In genomic region chr6:122862871-122863270, GRCm38 (mm10) we compare ENCODE assay signal across 20 mouse cellular contexts. TPM values are rescaled to one million over a fixed set of nuclear protein-coding genes. Genes with fewer than 3 reads are reported as not detected.
DNase-seq lines count a peak whose midpoint lies in the region; ATAC-seq and TF ChIP-seq lines count a peak whose summit lies in the region.
"Had no signal": no experiment of that assay in that cellular context is flagged by ENCODE, and none has a peak within 500 bp of the region (broad histone marks: within the 10 kb centered on the region; RNA-seq: fewer than 3 reads in every experiment).

No protein-coding gene starts in this region.

- H3K4me1 ChIP-seq in lung, adult 2 months (ENCODE audit: control insufficient read depth, insufficient read depth, low read length): no peaks in the 10 kb centered on the region
- H3K4me1 ChIP-seq in liver, embryonic 16.5 days (ENCODE audit: control insufficient read depth, low read depth, low read length): no peaks in the 10 kb centered on the region
- H3K4me1 ChIP-seq in midbrain, embryonic 10.5 days: no peaks in the 10 kb centered on the region
- no peaks in the 10 kb centered on the region for H3K4me1 ChIP-seq in forebrain, embryonic 16.5 days (replicated peaks; ENCODE audit: control insufficient read depth, insufficient read depth, low read length)
- H3K4me1 ChIP-seq: embryonic facial prominence, embryonic 15.5 days; heart, embryonic 13.5 days; midbrain, embryonic 13.5 days had no signal

- DNase-seq in heart, adult 8-10 months (ENCODE audit: low spot score): peak; percentile 35
- no peak for DNase-seq in heart, postnatal 4 days
- DNase-seq in lung, postnatal 25 days (ENCODE audit: low spot score): peak; percentile 39
- no peak for DNase-seq in lung, adult 2 months
- DNase-seq in midbrain, embryonic 10.5 days (ENCODE audit: low spot score): no peak
- DNase-seq: cerebellum, postnatal 14 days; forebrain, postnatal 0 days; gastrocnemius, postnatal 36 days; heart, postnatal 36 days; kidney, adult 11 months; layer of hippocampus, postnatal 36 days; lung, postnatal 10 days; retina, postnatal 1 day; thymus, postnatal 14 days had no signal

- H3K9ac ChIP-seq in liver, embryonic 16.5 days (ENCODE audit: low read depth, low read length): no peak overlapping the region
- no peak overlapping the region for H3K9ac ChIP-seq in forebrain, embryonic 16.5 days (replicated peaks; ENCODE audit: low read depth, low read length)
- H3K9ac ChIP-seq: embryonic facial prominence, embryonic 15.5 days; forebrain, postnatal 0 days; heart, embryonic 13.5 days; midbrain, embryonic 13.5 days had no signal

- no peak for TF ChIP-seq CTCF in lung, adult 2 months (IDR thresholded peaks at IDR 0.05; ENCODE audit: insufficient read depth, low read length)

- H3K4me2 ChIP-seq in liver, embryonic 16.5 days (ENCODE audit: low read depth, low read length): no peak overlapping the region
- no peak overlapping the region for H3K4me2 ChIP-seq in forebrain, embryonic 16.5 days (ENCODE audit: low read length)
- H3K4me2 ChIP-seq: embryonic facial prominence, embryonic 15.5 days; heart, embryonic 13.5 days; midbrain, embryonic 13.5 days had no signal

- no peak overlapping the region for H3K4me3 ChIP-seq in lung, adult 2 months (replicated peaks; ENCODE audit: extremely low read depth, low read depth, low read length)
- H3K4me3 ChIP-seq in liver, embryonic 16.5 days (ENCODE audit: low read depth, low read length): no peak overlapping the region
- no peak overlapping the region for H3K4me3 ChIP-seq in midbrain, embryonic 10.5 days
- no peak overlapping the region for H3K4me3 ChIP-seq in forebrain, embryonic 16.5 days (replicated peaks; ENCODE audit: low read length)
- H3K4me3 ChIP-seq: embryonic facial prominence, embryonic 15.5 days; heart, embryonic 13.5 days; midbrain, embryonic 13.5 days had no signal

- TF ChIP-seq POLR2A in lung, adult 2 months (IDR thresholded peaks at IDR 0.05; ENCODE audit: borderline replicate concordance, extremely low read depth, low read depth, low read length): no peak

- no peaks in the 10 kb centered on the region for H3K36me3 ChIP-seq in liver, embryonic 16.5 days (ENCODE audit: control insufficient read depth, insufficient read depth)
- no peaks in the 10 kb centered on the region for H3K36me3 ChIP-seq in midbrain, embryonic 10.5 days
- H3K36me3 ChIP-seq in forebrain, embryonic 16.5 days (ENCODE audit: control insufficient read depth, insufficient read depth): no peaks in the 10 kb centered on the region
- H3K36me3 ChIP-seq: embryonic facial prominence, embryonic 15.5 days; heart, embryonic 13.5 days; midbrain, embryonic 13.5 days had no signal

- peak; percentile 50; the same call in 1 of the 2 replicates for ATAC-seq in liver, embryonic 16.5 days (ENCODE audit: low read depth)
- peak; percentile 93 for ATAC-seq in neutrophil, adult 5-6 weeks (ENCODE audit: extremely low read depth, insufficient number of reproducible peaks, low FRiP score, poor library complexity, severe bottlenecking)
- no peak for ATAC-seq in forebrain, embryonic 16.5 days
- ATAC-seq: forebrain, postnatal 0 days; midbrain, embryonic 13.5 days had no signal

- no peak overlapping the region for H3K27ac ChIP-seq in liver, embryonic 16.5 days (ENCODE audit: low read length)
- H3K27ac ChIP-seq in midbrain, embryonic 10.5 days (replicated peaks): no peak overlapping the region
- H3K27ac ChIP-seq in forebrain, embryonic 16.5 days (ENCODE audit: low read length): no peak overlapping the region
- H3K27ac ChIP-seq: embryonic facial prominence, embryonic 15.5 days; heart, embryonic 13.5 days; midbrain, embryonic 13.5 days had no signal

- no peaks in the 10 kb centered on the region for H3K27me3 ChIP-seq in liver, embryonic 16.5 days (ENCODE audit: control insufficient read depth, insufficient read depth, low read depth, low read length)
- no peaks in the 10 kb centered on the region for H3K27me3 ChIP-seq in midbrain, embryonic 10.5 days (ENCODE audit: low read depth, poor library complexity, severe bottlenecking)
- H3K27me3 ChIP-seq in forebrain, embryonic 16.5 days (replicated peaks; ENCODE audit: control insufficient read depth, insufficient read depth, low read length): no peaks in the 10 kb centered on the region
- H3K27me3 ChIP-seq: embryonic facial prominence, embryonic 15.5 days; heart, embryonic 13.5 days; midbrain, embryonic 13.5 days had no signal

- 79% methylated on average over 1 of the region's 1 CpGs for WGBS in lung, adult 2 months
- 62% methylated on average over 1 of the region's 1 CpGs for WGBS in liver, embryonic 16.5 days (ENCODE audit: insufficient replicate concordance)
- 94% methylated on average over 1 of the region's 1 CpGs for WGBS in midbrain, embryonic 10.5 days
- WGBS in forebrain, embryonic 16.5 days: 91% methylated on average over 1 of the region's 1 CpGs

- peaks cover 11% of the 10 kb centered on the region for H3K9me3 ChIP-seq in liver, embryonic 16.5 days (replicated peaks; ENCODE audit: control insufficient read depth, low read length)
- peaks cover 23% of the 10 kb centered on the region for H3K9me3 ChIP-seq in midbrain, embryonic 10.5 days (replicated peaks)
- peaks cover 10% of the 10 kb centered on the region for H3K9me3 ChIP-seq in forebrain, embryonic 16.5 days (ENCODE audit: control insufficient read depth, low read length)

RNA-seq across cellular contexts. Expression of gene C3ar1, which starts 6.9 kb away (rescaled TPM):
- total RNA-seq in heart, adult 8-10 months (2022): 1 to 10 TPM; 2.0 to 3.5 (median 2.5) TPM
- total RNA-seq in heart, postnatal 4 days (2021): 1 to 10 TPM; 1.7 to 1.8 TPM
- polyA plus RNA-seq in lung, adult 2 months (2012; rRNA removed): 1.9 and 3.7 TPM in 2 replicates
- 0.99 and 1.1 TPM in 2 replicates for polyA plus RNA-seq in liver, embryonic 16.5 days (2015; fragmentation: Nextera tagmentation; extraction: Ambion mirVana)
- total RNA-seq in neutrophil, adult 5-6 weeks (2017): 1.4 and 1.5 TPM in 2 replicates
- 1.4 and 1.9 TPM in 2 replicates for polyA plus RNA-seq in midbrain, embryonic 10.5 days (2016; fragmentation: Nextera tagmentation; extraction: Ambion mirVana)
- 1.0 and 1.8 TPM in 2 replicates for polyA plus RNA-seq in forebrain, embryonic 16.5 days (2015; fragmentation: Nextera tagmentation; extraction: Ambion mirVana)

RNA-seq across cellular contexts. Expression of gene Necap1, which starts 11.4 kb away (rescaled TPM):
- total RNA-seq in heart, adult 8-10 months (2022): 10 to 100 TPM; 17.1 to 22.1 (median 20.1) TPM
- total RNA-seq in heart, postnatal 4 days (2021): 10 to 100 TPM; 32.8 to 35.5 TPM
- polyA plus RNA-seq in lung, adult 2 months (2012; rRNA removed): 11.5 and 16.7 TPM in 2 replicates
- polyA plus RNA-seq in liver, embryonic 16.5 days (2015; fragmentation: Nextera tagmentation; extraction: Ambion mirVana): 26.0 and 27.6 TPM in 2 replicates
- 33.2 and 37.3 TPM in 2 replicates for total RNA-seq in neutrophil, adult 5-6 weeks (2017)
- 57.2 and 63.6 TPM in 2 replicates for polyA plus RNA-seq in midbrain, embryonic 10.5 days (2016; fragmentation: Nextera tagmentation; extraction: Ambion mirVana)
- 132 and 139 TPM in 2 replicates for polyA plus RNA-seq in forebrain, embryonic 16.5 days (2015; fragmentation: Nextera tagmentation; extraction: Ambion mirVana)

RNA-seq across cellular contexts. Expression of gene Foxj2, which starts 43.2 kb away (rescaled TPM):
- 10 to 100 TPM; 26.3 to 31.5 (median 29.1) TPM for total RNA-seq in heart, adult 8-10 months (2022)
- total RNA-seq in heart, postnatal 4 days (2021): 10 to 100 TPM; 24.6 to 25.3 TPM
- 16.5 and 19.9 TPM in 2 replicates for polyA plus RNA-seq in lung, adult 2 months (2012; rRNA removed)
- 1.3 and 1.5 TPM in 2 replicates for polyA plus RNA-seq in liver, embryonic 16.5 days (2015; fragmentation: Nextera tagmentation; extraction: Ambion mirVana)
- total RNA-seq in neutrophil, adult 5-6 weeks (2017): 32.8 and 38.8 TPM in 2 replicates
- 2.0 and 2.4 TPM in 2 replicates for polyA plus RNA-seq in midbrain, embryonic 10.5 days (2016; fragmentation: Nextera tagmentation; extraction: Ambion mirVana)
- polyA plus RNA-seq in forebrain, embryonic 16.5 days (2015; fragmentation: Nextera tagmentation; extraction: Ambion mirVana): 8.1 and 8.5 TPM in 2 replicates

RNA-seq across cellular contexts. Expression of gene Clec4a1, which starts 58.8 kb away (rescaled TPM):
- 1 to 10 TPM; 2.5 to 3.7 (median 2.7) TPM for total RNA-seq in heart, adult 8-10 months (2022)
- 1 to 10 TPM; 1.2 to 1.9 TPM for total RNA-seq in heart, postnatal 4 days (2021)
- polyA plus RNA-seq in lung, adult 2 months (2012; rRNA removed): 2.3 and 4.9 TPM in 2 replicates
- polyA plus RNA-seq in liver, embryonic 16.5 days (2015; fragmentation: Nextera tagmentation; extraction: Ambion mirVana): 6.4 and 6.5 TPM in 2 replicates
- total RNA-seq in neutrophil, adult 5-6 weeks (2017): 15.6 and 15.8 TPM in 2 replicates
- polyA plus RNA-seq in midbrain, embryonic 10.5 days (2016; fragmentation: Nextera tagmentation; extraction: Ambion mirVana): 1.0 and 1.6 TPM in 2 replicates
- 0.46 and 1.0 TPM in 2 replicates for polyA plus RNA-seq in forebrain, embryonic 16.5 days (2015; fragmentation: Nextera tagmentation; extraction: Ambion mirVana)

Comparison
In these comparisons a context has a peak if more than half of its experiments do, and no peak if none do; other contexts are left out.
1. DNase-seq: peak in heart, adult 8-10 months (single experiment) and lung, postnatal 25 days (single experiment); none in heart, postnatal 4 days (single experiment), lung, adult 2 months (single experiment) and midbrain, embryonic 10.5 days (single experiment).